ENCODE assay signal across 13 mouse cellular contexts in the genomic region with DNA sequence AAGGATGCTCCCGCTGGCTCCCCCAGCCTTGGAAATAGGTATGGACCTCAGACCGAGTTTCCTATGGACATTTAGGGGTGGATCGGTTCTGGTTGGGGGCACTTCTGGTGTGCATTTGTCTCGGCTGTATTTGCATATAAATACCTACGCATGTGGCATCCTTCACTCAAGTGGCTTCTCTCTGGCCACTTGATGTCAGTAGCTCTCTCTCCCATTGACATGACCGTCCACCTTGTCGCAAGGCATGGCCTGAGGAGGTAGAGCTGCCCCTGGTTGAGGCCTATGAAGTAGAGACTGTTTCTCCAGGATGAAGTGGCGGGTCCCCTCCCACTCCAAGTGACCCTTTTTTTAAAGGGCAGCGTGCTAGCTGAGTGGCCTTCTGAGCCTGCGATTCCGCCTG.
A peak's percentile ranks its signal among the peaks of the same experiment; 100 is the strongest.
DNase-seq lines count a peak whose midpoint lies in the region; ATAC-seq and TF ChIP-seq lines count a peak whose summit lies in the region.
"Had no signal": no experiment of that assay in that cellular context is flagged by ENCODE, and none has a peak within 500 bp of the region (broad histone marks: within the 10 kb centered on the region; RNA-seq: fewer than 3 reads in every experiment).

No protein-coding gene starts in this region.

- no peak overlapping the region for H3K27ac ChIP-seq in heart, embryonic 13.5 days (replicated peaks)
- peak overlapping the region; percentile 17; the same call in 1 of the 2 replicates for H3K27ac ChIP-seq in bone marrow, adult 2 months (ENCODE audit: control insufficient read depth, insufficient read depth, low read depth, low read length, poor library complexity)
- H3K27ac ChIP-seq in macrophage, result peak overlapping the region; percentile 97
- H3K27ac ChIP-seq: layer of hippocampus, adult 2 months had no signal

- ATAC-seq in heart, embryonic 13.5 days (ENCODE audit: extremely low read depth, insufficient number of reproducible peaks, low FRiP score, low TSS enrichment), result no peak
- ATAC-seq: CD4-positive, CD25-positive, alpha-beta regulatory T cell, adult 4 months had no signal

- H3K4me2 ChIP-seq in heart, embryonic 13.5 days, result no peak overlapping the region
- H3K4me2 ChIP-seq: heart, embryonic 12.5 days had no signal

- 0 out of 2 replicates have a peak overlapping the region, but pooled peaks have one; percentile 38 for H3K9ac ChIP-seq in heart, embryonic 13.5 days
- H3K9ac ChIP-seq: heart, embryonic 12.5 days had no signal

- H3K4me3 ChIP-seq in heart, embryonic 13.5 days, result no peak overlapping the region
- H3K4me3 ChIP-seq in bone marrow, adult 2 months (replicated peaks; ENCODE audit: control insufficient read depth, low read depth, low read length), result no peak overlapping the region
- no peak overlapping the region for H3K4me3 ChIP-seq in macrophage (ENCODE audit: inconsistent target)
- H3K4me3 ChIP-seq: erythroblast, embryonic 14.5 days; heart, embryonic 12.5 days; layer of hippocampus, adult 2 months had no signal

- H3K4me1 ChIP-seq in heart, embryonic 13.5 days, result peaks cover 75% of the 10 kb centered on the region
- H3K4me1 ChIP-seq in bone marrow, adult 2 months (ENCODE audit: control insufficient read depth, insufficient read depth, low read length), result peaks cover 4% of the 10 kb centered on the region

- no peaks in the 10 kb centered on the region for H3K27me3 ChIP-seq in heart, embryonic 13.5 days (replicated peaks)
- H3K27me3 ChIP-seq: heart, embryonic 12.5 days had no signal

- WGBS in heart, embryonic 13.5 days, result 56% methylated on average over 11 of the region's 11 CpGs
- 59% methylated on average over 11 of the region's 11 CpGs for WGBS in bone marrow, adult 2 months
- 70% methylated on average over 11 of the region's 11 CpGs for WGBS in macrophage (ENCODE audit: missing documents)

- intact Hi-C loops in heart, postnatal 25 days (cut with DNase I), result loop anchor here (5.0 kb wide), 1 partner anchor 39 kb away; no protein-coding TSS in a partner anchor

- TF ChIP-seq CTCF in bone marrow, adult 2 months (IDR thresholded peaks at IDR 0.05; ENCODE audit: control insufficient read depth, insufficient read depth, low read length), result peak; percentile 17; the same call in 1 of the 2 replicates

- no peaks in the 10 kb centered on the region for H3K9me3 ChIP-seq in heart, embryonic 13.5 days
- H3K9me3 ChIP-seq: heart, embryonic 12.5 days had no signal

- no peak for TF ChIP-seq POLR2A in bone marrow, adult 2 months (IDR thresholded peaks at IDR 0.05; ENCODE audit: borderline replicate concordance, control insufficient read depth, low read depth, low read length)

- H3K36me3 ChIP-seq in heart, embryonic 13.5 days, result no peaks in the 10 kb centered on the region
- no peaks in the 10 kb centered on the region for H3K36me3 ChIP-seq in macrophage (ENCODE audit: inconsistent target)
- H3K36me3 ChIP-seq: heart, embryonic 12.5 days had no signal

- peaks cover 83% of the 10 kb centered on the region for H3K79me2 ChIP-seq in macrophage (ENCODE audit: inconsistent target)

- no peak for DNase-seq in heart, postnatal 25 days (ENCODE audit: low spot score)
- DNase-seq in 416B (ENCODE audit: low read depth), result peak; percentile 81
- no peak for DNase-seq in layer of hippocampus, postnatal 25 days (ENCODE audit: extremely low spot score in 1 of 2, low spot score in 1 of 2)
- DNase-seq in c-Kit-positive CD71-positive TER-119-positive erythroid progenitor cells, embryonic 14.5 days (ENCODE audit: low spot score), result no peak
- no peak for DNase-seq in urinary bladder, postnatal 25 days (ENCODE audit: low spot score)
- DNase-seq: thymus, adult 18-20 months had no signal
